In genomic region chr7:69941881-69942280, GRCm38 (mm10) we compare ENCODE assay signal across 27 mouse cellular contexts.
"Had no signal": no experiment of that assay in that cellular context is flagged by ENCODE, and none has a peak within 500 bp of the region (broad histone marks: within the 10 kb centered on the region; RNA-seq: fewer than 3 reads in every experiment).

No protein-coding gene starts in this region.

- H3K27me3 ChIP-seq: embryonic facial prominence, embryonic 12.5 days; embryonic facial prominence, embryonic 13.5 days; embryonic facial prominence, embryonic 15.5 days had no signal

- H3K4me2 ChIP-seq: embryonic facial prominence, embryonic 12.5 days; embryonic facial prominence, embryonic 13.5 days; embryonic facial prominence, embryonic 15.5 days; forebrain, embryonic 12.5 days; forebrain, embryonic 13.5 days; forebrain, embryonic 15.5 days had no signal

- H3K36me3 ChIP-seq: embryonic facial prominence, embryonic 10.5 days; embryonic facial prominence, embryonic 12.5 days; embryonic facial prominence, embryonic 13.5 days; embryonic facial prominence, embryonic 15.5 days; forebrain, embryonic 10.5 days; forebrain, embryonic 12.5 days; forebrain, embryonic 15.5 days had no signal

- H3K9ac ChIP-seq: embryonic facial prominence, embryonic 12.5 days; embryonic facial prominence, embryonic 13.5 days; embryonic facial prominence, embryonic 15.5 days; forebrain, embryonic 12.5 days; forebrain, embryonic 13.5 days; forebrain, embryonic 15.5 days; forebrain, postnatal 0 days had no signal

- DNase-seq: cerebellum, adult 2 months; cerebellum, adult 8-10 months; cerebellum, adult 9-10 months; cerebellum, adult 9-11 months; cerebellum, postnatal 10 days; cerebellum, postnatal 14 days; cerebellum, postnatal 25 days; cerebellum, postnatal 36 days; embryo, embryonic 11 days; forebrain, postnatal 0 days; gastrocnemius, adult 2 months; gastrocnemius, postnatal 10 days; gastrocnemius, postnatal 14 days; gastrocnemius, postnatal 25 days; gastrocnemius, postnatal 36 days; heart, adult 2 months had no signal

- H3K4me1 ChIP-seq: embryonic facial prominence, embryonic 10.5 days; embryonic facial prominence, embryonic 12.5 days; embryonic facial prominence, embryonic 13.5 days; embryonic facial prominence, embryonic 15.5 days; forebrain, embryonic 10.5 days; forebrain, embryonic 12.5 days; forebrain, embryonic 13.5 days; forebrain, embryonic 15.5 days had no signal

- ATAC-seq: forebrain, embryonic 13.5 days; forebrain, embryonic 14.5 days; forebrain, embryonic 15.5 days; forebrain, embryonic 16.5 days; forebrain, postnatal 0 days had no signal

- H3K4me3 ChIP-seq: embryonic facial prominence, embryonic 10.5 days; embryonic facial prominence, embryonic 12.5 days; embryonic facial prominence, embryonic 13.5 days; embryonic facial prominence, embryonic 15.5 days; erythroblast, embryonic 14.5 days; forebrain, embryonic 10.5 days; forebrain, embryonic 12.5 days; forebrain, embryonic 13.5 days; forebrain, embryonic 15.5 days; gastrocnemius, adult 2 months; heart, adult 2 months had no signal

- H3K9me3 ChIP-seq: embryonic facial prominence, embryonic 10.5 days; embryonic facial prominence, embryonic 12.5 days; embryonic facial prominence, embryonic 13.5 days; embryonic facial prominence, embryonic 15.5 days; forebrain, embryonic 10.5 days; forebrain, embryonic 12.5 days; forebrain, embryonic 13.5 days; forebrain, embryonic 15.5 days had no signal

- H3K27ac ChIP-seq: embryonic facial prominence, embryonic 10.5 days; embryonic facial prominence, embryonic 12.5 days; embryonic facial prominence, embryonic 13.5 days; embryonic facial prominence, embryonic 15.5 days; forebrain, embryonic 10.5 days; forebrain, embryonic 12.5 days; forebrain, embryonic 13.5 days; forebrain, embryonic 15.5 days; gastrocnemius, adult 2 months; heart, adult 2 months had no signal
